Mouse (Mus musculus) adrenal gland (tissue): ENCODE measurements at regions not wholly inside any gene's neighbourhood (a gene's known extent, or its start where the extent isn't known, plus 50 kb on each side); places are given as distances from the start of the nearest gene placed in this dataset.

ENCODE experiments used
- intact Hi-C: fragments of 180-260 bp; cut with DNase I; formaldehyde crosslinking; loops from one replicate; pipeline ENCODE4 v1.15.1; 2025

GRCm38 (mm10) chr13:31163878-31164495 is 190.0 kb downstream of the Gm5447 start:
- intact Hi-C loops = no loop called here

- intact Hi-C loops = no loop called here
These were observed 192.3 kb downstream of the Gm5447 start for GRCm38 (mm10) chr13:31166286-31166685.

DNA sequence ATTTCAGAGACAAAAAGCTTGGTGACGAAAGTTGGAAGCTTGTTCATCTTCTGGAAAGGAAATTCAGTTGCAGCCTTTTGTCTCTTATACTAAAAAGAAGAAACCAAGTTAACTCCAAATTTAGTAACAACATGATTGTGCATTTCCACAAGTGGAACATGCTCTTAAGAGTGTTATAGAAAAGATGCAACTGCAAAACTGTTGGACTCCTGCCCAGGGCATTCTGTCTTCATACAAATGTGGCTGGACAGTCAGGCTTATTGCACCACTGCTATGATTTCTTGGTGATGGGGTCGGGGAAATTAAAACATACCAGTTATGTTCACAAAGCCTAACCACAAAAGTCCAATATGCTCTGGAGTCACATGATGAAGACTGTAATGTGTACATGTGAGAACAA is 194.8 kb downstream of the Gm5447 start:
- intact Hi-C loops = no loop called here

DNA sequence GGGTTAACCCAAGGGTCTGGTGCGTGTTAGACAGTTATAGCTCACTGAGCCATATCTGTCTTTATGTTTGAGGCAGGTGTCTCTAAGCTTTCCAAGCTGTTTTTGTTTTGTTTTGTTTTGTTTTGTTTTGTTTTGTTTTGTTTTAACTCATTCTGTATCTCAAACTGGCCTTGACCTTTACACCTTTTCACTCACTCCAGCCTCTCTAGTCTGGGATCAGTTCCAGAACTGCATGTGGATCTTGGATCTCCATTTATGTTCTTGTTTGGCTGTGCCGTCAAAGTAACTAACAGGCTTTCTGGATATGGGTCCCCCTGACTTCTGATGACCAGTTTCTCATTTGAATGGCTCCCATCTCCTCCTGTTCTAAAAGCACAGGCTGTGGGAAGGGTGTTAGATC is 197.7 kb downstream of the Gm5447 start:
- intact Hi-C loops = no loop called here

- intact Hi-C loops = no loop called here
These were observed 198.6 kb downstream of the Gm5447 start for GRCm38 (mm10) chr13:31172580-31172979.

DNA sequence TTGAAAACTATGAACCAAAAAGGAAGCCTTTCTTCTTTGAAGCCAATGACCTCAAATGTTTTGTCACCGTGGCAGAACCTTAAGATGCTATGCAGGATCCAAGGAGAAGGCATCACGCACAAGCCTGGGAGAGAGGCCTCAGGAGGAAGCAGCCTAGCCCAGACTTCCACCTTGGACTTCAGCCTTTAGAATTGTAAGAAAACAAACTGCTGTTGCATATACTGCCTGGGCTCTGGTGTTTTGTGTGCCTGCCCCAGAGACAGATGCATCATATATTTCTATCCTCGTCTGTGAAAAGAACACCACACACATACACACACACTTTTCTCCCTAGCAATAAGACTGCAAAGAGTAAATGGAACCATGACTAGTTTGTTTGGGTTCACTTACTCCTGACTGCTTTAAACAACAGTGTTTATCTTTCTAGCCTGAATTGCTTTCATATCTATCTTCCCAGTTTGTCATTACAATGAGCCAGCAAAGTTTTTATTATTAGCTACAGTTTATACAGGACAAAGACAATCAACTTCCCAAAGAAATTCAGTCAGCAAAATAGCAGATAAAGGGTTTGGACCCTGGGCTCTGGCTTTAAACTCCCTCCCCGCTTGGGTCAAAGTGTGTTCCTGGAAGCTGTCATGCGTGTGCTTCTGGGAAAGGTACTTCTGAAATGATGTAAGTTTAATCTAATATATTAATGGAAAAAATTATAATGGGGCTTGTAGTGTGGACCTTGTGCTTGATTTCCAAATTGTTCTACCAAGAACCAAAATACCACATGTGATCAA is 204.2 kb downstream of the Gm5447 start:
- intact Hi-C loops = no loop called here

DNA sequence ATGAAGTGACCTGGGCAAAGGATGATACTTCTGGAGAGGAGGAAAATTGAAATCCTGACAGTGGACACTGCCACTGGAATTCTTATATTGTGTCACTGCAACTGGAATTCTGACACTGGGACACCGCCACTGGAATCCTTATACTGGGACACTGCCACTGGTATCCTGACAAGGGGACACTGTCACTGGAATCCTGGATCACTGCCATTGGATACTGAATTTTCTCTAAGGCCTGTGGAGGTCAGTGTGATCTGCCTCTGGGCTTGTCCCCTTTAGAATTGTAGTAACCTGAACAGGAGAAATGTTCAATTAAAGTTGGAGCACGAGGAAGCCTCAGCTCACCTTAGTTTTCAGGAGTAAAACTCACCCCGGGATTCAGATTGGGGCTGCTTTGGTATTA is 205.0 kb downstream of the Gm5447 start:
- intact Hi-C loops = no loop called here

DNA sequence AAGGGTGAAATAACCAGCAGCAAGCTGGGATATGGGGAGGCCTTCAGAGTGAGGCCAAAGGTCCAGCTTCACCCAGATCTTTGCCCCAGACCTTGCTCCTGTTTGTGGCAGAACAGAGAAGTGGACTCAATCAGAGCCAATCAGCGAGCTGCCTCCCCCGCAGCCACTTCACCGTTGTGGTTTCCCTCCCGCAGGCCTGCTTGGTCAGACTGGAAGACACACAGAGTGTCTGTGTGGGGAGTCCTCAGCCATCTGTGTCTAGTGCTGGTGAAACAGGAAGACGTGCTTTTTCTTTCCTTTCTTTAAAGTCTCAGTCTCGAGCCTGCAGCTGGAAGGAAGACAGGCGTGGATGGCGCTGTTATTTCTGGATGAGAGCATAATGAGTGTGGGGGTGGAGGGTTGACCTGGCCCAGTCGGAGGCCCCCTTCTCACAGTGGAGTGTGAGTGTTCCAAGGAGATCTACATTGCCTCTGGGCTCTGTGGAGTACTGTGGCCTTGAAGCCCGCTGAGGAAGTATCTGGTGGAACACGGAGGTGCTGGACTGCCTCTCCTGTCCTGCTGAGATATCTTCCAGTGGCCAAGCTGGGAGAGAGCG is 205.5 kb downstream of the Gm5447 start:
- intact Hi-C loops = no loop called here

- intact Hi-C loops = no loop called here
These were observed 207.5 kb downstream of the Gm5447 start for GRCm38 (mm10) chr13:31181530-31181929.

DNA sequence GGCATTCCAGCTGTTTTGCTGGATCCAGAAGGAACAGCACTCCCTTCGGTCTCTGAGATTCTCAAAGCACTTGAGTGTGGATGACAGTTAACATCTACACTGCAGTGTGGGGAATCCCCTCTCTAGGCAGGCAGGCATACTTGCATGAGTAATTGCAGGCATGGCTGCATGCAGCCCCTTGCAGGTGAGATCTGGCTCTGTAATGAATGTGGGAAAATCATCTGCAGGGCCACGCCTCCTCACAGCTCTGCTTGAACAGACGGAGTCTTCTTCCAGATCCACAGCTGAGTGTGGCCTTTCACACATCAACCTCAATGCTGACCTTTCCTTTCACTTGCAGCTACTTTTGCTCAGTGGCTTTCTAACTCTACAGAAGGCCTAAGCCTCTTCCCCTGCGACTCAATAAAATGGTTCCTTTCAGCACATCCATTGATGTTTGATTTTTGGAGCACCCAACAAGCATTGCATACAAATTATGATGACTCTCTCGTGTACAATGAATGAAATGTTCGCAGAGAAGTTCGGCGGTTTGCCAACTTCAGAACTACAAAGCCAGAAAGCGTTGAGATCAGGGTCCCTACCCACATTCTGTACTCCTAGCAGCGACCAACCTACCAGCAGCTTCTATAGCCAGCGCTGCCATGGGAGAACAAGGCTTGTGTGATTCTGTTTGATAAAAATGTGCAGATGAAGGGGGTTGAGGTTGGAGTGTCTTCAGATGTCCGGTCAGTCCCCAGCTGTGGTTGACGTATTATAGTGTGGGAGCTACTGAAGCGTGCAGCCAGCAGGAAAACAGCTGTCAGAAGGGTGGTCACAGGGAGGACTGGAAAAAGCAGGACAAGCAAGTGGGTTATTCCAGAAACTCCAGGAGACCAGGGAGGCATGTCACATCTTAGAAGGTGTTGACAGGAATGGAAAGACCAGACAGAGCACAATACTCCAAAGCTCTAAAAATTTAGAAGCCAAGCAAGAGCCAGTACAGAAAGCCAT is 211.1 kb downstream of the Gm5447 start:
- intact Hi-C loops = no loop called here

GRCm38 (mm10) chr13:31186805-31187589 is 213.0 kb downstream of the Gm5447 start:
- intact Hi-C loops = no loop called here

DNA sequence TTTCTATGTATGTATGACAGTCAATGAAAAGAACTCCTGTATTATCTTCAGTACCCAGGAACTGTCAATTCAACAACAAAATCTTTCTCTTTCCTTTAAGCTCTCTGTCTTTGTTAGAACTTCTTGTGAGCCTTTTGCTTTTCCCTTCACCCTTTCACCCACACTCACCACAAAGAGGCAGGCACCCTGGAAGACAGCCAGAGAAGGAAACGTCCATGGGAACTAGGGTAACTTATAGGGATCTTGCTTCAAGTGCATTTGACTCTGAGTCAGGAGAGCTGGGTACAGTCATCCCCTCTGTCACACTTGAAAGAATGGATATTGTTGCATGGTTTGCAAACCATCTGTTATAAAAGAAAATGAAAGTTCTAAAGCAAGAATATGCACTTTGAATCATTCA is 215.1 kb downstream of the Gm5447 start:
- intact Hi-C loops = no loop called here

- intact Hi-C loops = no loop called here
These were observed 216.0 kb downstream of the Gm5447 start for GRCm38 (mm10) chr13:31190036-31190435.

DNA sequence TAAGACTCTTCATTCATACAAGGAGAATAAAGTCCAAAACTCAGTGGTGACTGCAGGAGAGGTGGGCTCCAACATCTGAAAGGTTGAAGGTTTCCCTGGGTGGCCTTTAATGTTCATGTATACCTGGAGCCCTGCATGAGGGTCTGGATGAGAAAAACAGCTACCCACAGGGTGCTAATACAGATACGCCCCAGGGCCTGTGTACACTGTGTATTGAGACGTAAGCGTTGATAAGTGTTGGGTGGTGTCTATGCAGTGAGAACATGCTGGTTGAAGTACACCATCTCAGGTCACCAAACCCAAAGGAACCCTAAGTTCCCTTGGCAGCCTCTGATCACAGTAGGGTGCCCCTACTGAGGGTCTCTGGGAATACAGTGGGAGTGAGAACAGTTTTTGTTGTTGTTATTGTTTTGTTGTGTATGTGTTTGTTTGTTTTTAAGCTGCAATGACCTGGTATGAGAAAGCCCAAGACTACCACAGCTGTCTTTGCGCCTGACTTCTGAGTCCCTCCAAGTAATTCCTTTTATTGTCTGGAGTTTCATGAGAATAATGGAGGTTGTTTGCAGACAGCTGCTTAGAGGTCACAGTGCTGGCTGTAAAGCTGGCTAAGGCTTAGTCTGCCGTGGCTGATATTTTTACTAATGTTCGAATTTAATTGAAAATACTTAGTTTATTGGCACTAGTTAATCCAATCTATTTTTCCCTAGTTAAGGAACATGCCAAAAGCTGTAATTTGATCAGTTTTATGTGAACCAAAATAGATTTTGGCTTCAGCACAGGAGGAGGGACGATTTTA is 217.5 kb downstream of the Gm5447 start:
- intact Hi-C loops = no loop called here

GRCm38 (mm10) chr13:31194971-31195370 is 221.0 kb downstream of the Gm5447 start:
- intact Hi-C loops = no loop called here

- intact Hi-C loops = no loop called here
These were observed 222.5 kb downstream of the Gm5447 start for GRCm38 (mm10) chr13:31196546-31196945.

DNA sequence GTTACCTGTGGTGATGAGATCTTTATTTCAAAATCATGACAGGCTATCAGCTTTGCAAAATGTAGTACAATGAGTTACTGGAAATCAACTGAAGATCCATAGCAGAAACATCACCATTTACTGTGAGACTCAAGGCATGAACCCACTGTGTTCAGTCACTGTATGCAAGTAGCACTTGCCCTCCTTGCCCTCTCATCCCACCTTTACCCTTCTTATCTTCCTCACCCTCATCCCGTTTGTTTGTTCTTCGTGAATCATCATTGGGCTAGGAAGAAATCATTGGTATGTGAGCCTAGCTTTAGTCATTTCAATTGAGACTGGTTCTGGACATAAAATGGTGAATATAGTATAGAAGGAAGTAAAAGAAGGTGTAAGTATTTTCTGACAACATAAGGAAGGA is 223.6 kb downstream of the Gm5447 start:
- intact Hi-C loops = no loop called here

- intact Hi-C loops = no loop called here
These were observed 225.4 kb downstream of the Gm5447 start for GRCm38 (mm10) chr13:31199384-31199783.

GRCm38 (mm10) chr13:31204068-31204467 is 230.1 kb downstream of the Gm5447 start:
- intact Hi-C loops = loop anchor here (10.0 kb wide), 1 partner anchor 109 kb away; no protein-coding TSS in a partner anchor

GRCm38 (mm10) chr13:31206381-31206780 is 232.4 kb downstream of the Gm5447 start:
- intact Hi-C loops = loop anchor here (10.0 kb wide), 1 partner anchor 112 kb away; no protein-coding TSS in a partner anchor
